Mouse (Mus musculus) kidney, postnatal 25 days (tissue): ENCODE data around the gene Nudt5.
A peak's percentile ranks its signal among the peaks of the same experiment; 100 is the strongest.

Source experiments
- DNase-seq, 2 experiments: peaks; one replicate each; pipeline ENCODE4 v3.0.0; 2021; ENCODE audit warnings: mixed read lengths in 2 of 2

Nudt5 gene

GRCm38 (mm10) chr2:5869746-5870145 is 24.9 kb downstream of the Nudt5 start:
- DNase-seq: no peak

DNA sequence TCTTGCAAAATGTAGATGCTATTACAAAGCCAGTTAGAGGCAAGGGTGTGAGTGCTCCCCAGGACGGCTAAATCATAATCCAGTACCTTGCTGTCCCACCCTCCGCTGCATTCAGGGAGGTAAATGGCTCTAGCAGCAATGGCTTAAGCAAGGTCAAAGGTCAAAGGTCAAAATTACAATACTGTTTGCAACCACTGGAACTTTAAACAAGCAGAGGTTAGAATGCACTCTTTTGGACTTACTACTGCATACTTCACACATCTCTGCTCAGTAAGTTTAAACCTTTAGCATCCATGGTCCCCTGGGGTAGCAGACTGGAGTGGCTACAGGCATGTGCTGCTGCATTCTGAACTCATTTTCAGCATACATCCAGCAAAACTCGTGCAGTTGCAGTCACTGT is 32.6 kb downstream of the Nudt5 start:
- no peak for DNase-seq

- DNase-seq: no peak
Measured at GRCm38 (mm10) chr2:5888865-5889264, 44.0 kb downstream of the Nudt5 start.

- DNase-seq: no peak
Measured at GRCm38 (mm10) chr2:5889412-5889811, 44.6 kb downstream of the Nudt5 start.

DNA sequence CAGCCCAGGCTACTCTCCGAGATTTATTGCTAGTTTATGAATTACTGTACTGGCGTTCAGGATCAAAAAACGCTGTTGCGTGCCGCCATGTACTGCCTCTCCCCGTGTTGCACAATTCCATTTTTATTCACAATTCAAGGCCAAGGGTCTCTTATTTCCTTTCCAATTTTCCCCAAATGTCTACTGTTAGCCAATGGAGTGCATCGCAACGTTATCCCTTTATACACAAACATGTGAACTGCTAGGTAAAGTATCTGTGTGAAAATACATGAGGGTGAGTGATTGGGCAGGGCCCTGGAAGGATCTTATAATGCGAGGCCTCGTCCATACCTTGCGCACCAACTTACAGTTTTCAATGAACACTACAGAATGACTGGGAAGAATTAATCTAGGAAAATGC is 49.5 kb downstream of the Nudt5 start:
- DNase-seq: no peak

DNA sequence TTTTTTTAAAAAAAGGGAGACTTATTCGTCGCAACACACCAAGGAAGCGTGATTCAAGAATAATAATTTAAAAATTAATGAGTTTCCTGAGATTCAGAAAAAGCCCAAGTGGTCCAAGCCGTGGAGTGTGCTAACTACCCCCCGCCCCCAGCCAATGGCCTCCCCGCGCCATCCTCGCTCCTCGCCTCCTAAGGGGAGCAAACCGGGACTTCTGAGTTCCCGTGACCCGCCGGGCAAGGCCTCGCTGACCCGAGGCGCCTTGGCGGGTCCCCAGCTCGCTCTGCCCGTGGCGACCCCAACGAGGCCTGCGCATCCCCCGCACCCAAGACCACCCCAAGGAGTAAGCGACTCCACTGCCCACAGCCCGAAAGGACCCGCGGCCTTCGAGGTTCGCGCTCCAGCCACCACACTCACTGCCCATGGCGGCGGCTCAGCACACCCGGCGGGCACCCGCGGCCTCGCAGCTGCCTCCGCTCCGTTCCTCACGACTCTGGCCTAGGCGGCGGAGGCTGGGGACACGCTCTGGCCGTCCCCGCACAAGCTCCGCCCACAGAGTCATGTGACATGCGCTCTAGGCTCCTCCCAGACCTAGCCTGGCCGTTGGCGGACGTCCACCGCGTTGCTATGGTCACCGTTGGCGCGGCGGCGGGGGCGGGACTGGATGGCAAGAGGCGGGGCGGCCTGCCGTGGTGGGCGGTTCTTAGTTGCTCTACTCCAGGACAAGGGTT is 50.2 kb downstream of the Nudt5 start, which contains the start of gene Sec61a2:
Gene Sec61a2, minus strand, starts transcription at position 590 of the 728 bp plus-strand sequence.
- DNase-seq: peak; percentile 98 to 100

GRCm38 (mm10) chr2:5900145-5900544 is 55.3 kb downstream of the Nudt5 start:
- peak in 1 of 2 experiments; percentile 21 for DNase-seq

DNA sequence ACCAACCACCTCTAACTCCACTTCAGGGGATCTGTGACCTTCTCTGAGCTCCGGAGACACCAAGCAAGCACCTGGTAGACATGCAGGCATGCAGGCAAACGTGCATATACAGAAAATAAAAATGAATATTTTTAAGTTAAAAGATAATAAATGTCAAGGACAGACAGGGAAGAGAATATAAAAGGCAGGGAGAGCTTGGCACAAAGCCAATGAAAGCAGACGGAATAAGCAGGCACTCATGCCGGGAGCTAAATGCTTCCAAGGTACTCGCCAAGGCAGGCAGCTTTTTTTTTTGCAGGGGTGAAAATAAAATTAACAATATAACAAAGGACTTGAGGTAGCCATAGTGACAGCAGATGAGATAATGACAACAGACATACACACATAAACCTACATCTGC is 61.3 kb downstream of the Nudt5 start:
- peak; percentile 40 to 51 for DNase-seq

DNA sequence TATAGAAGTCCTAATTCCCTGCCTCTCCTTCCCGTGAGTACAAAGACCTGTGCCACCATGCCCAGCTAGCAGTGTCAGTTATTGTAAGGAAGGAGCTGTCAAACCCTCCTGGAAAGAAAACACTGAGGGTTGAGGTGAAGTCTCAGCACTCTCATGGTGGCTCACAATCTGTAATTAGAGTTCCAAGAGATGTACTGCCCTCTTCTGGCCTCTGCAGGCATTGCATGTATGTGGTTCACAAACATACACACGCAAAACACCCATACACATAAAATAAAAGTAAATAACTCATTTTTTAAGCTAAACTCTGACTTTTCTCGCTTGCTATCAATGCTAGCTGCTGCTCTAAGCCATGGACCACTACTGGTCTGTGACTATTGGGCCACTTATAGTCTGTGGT is 61.8 kb downstream of the Nudt5 start:
- DNase-seq: peak; percentile 43 to 70

GRCm38 (mm10) chr2:5911282-5911965 is 66.6 kb downstream of the Nudt5 start:
- no peak for DNase-seq
